Mouse (Mus musculus) liver, embryonic 13.5 days (tissue): ENCODE data around the gene Gm3336. TPM values are rescaled to one million over a fixed set of nuclear protein-coding genes. Genes with fewer than 3 reads are reported as not detected.
A peak's percentile ranks its signal among the peaks of the same experiment; 100 is the strongest.

Experiments used
- ATAC-seq: fragments of 200-750 bp; cut with Nextera tagmentation; 2 replicates; pipeline ENCODE4 v1.8.0; 2017; ENCODE audit warnings: low read depth, mild to moderate bottlenecking, moderate number of reproducible peaks, moderate library complexity
- DNase-seq: peaks from one replicate; pipeline ENCODE4 v3.0.0; 2022
- H3K27ac ChIP-seq: fragments of 300-500 bp; sonication (generic); 2 replicates; pipeline ENCODE4 v1.5.1; 2015; ENCODE audit warnings: moderate library complexity, mild to moderate bottlenecking, inconsistent platforms
- H3K27me3 ChIP-seq: fragments of 300-500 bp; sonication (generic); 2 replicates; pipeline ENCODE4 v1.6.1; 2015; ENCODE audit warnings: mild to moderate bottlenecking, inconsistent platforms
- H3K36me3 ChIP-seq: fragments of 300-500 bp; sonication (generic); 2 replicates; pipeline ENCODE4 v1.6.1; 2015; ENCODE audit warnings: mild to moderate bottlenecking, inconsistent platforms
- H3K4me1 ChIP-seq: fragments of 300-500 bp; sonication (generic); replicated peaks from 2 replicates; pipeline ENCODE4 v1.6.1; 2015; ENCODE audit warnings: inconsistent platforms
- H3K4me2 ChIP-seq: fragments of 300-500 bp; sonication (generic); 2 replicates; pipeline ENCODE4 v1.6.1; 2015; ENCODE audit warnings: inconsistent platforms, mild to moderate bottlenecking, moderate library complexity
- H3K4me3 ChIP-seq: fragments of 300-500 bp; sonication (generic); replicated peaks from 2 replicates; pipeline ENCODE4 v1.5.1; 2015; ENCODE audit warnings: mild to moderate bottlenecking, inconsistent platforms
- H3K9ac ChIP-seq: fragments of 300-500 bp; sonication (generic); 2 replicates; pipeline ENCODE4 v1.6.1; 2015; ENCODE audit warnings: mild to moderate bottlenecking, inconsistent platforms
- H3K9me3 ChIP-seq: fragments of 300-500 bp; sonication (generic); replicated peaks from 2 replicates; pipeline ENCODE4 v1.6.1; 2016; ENCODE audit warnings: inconsistent platforms
- WGBS: fragments of 180-500 bp; shearing (Covaris S2); methylation state at CpG from one replicate; pipeline ENCODE4 v1.1.7; 2015; ENCODE audit not compliant: insufficient replicate concordance; 5-methylcytosine and 5-hydroxymethylcytosine counted together
- polyA plus RNA-seq: library from polyadenylated mRNA; unstranded; fragments of >200 nt; fragmentation: Nextera tagmentation; extraction: Ambion mirVana; gene quantifications from 2 replicates; pipeline ENCODE4 v1.2.1, GENCODE M21; 2015

The Gm3336 gene
- polyA plus RNA-seq, 1 experiment from 2014 or later: not detected

DNA sequence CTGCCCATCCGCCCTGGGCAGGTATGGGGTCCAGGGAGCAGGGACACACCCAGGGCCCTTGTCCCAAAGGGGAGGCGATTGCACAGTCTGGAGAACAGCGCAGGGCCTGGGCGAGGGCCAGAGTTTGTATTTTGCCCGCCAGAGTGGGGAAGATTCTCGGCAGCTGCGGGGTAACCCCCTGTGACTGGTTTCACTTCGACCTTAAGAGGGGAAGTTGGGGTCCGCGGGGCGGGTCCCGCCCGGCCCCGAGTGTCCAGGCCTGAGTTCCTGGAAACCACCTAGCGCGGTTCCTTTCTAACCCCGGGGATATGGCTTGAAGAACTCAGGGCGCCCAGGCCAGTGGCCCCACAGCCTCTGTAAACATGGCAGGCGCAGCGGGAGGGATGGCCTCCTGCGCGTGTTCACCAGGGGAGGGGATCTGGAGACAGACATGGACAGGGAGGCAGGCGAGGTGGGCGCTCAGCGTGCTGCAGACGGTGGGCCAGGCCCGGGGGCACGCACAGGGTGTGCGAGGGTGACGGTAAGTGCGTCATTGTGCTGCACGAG is 50.0 kb downstream of the Gm3336 start:
- H3K9me3 ChIP-seq: no peaks in the 10 kb centered on the region
- H3K4me2 ChIP-seq: 0 out of 2 replicates have a peak overlapping the region, but pooled peaks have one; percentile 1
- H3K36me3 ChIP-seq: peaks cover 45% of the 10 kb centered on the region
- peak overlapping the region; percentile 5; the same call in 1 of the 2 replicates for H3K27ac ChIP-seq
- H3K4me3 ChIP-seq: no peak overlapping the region
- no peaks in the 10 kb centered on the region for H3K27me3 ChIP-seq
- no peak for DNase-seq
- H3K9ac ChIP-seq: no peak overlapping the region
- ATAC-seq: no peak
- WGBS: 88% methylated on average over 32 of the region's 32 CpGs
- H3K4me1 ChIP-seq: peaks cover 87% of the 10 kb centered on the region

DNA sequence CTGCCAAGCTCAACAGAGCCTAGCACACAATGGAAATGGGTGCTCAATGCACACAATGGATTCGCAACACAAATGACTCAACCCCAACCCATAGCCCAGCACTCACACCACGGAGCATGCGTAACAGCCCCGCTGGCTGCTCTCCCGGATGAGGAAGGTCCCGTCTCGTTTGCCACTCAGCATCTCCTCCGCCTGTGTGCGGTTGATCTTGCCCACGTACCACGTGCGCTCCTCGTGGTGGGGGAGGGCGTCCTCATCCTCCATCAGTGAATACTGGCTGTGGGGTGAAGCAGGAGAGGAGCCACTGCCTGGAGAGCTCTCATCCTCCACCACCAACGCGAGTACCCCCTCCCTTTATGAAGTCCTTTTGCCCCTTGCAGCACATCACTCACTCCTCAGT is 50.6 kb downstream of the Gm3336 start:
- 75% methylated on average over 16 of the region's 16 CpGs for WGBS
- Histone ChIP-seq H3K27me3 (no peaks in the 10 kb centered on the region), H3K4me3 (no peak overlapping the region), H3K4me2 (0 out of 2 replicates have a peak overlapping the region, but pooled peaks have one; percentile 24), H3K9ac (peak overlapping the region; percentile 29; the same call in 1 of the 2 replicates), H3K27ac (no peak overlapping the region), H3K9me3 (no peaks in the 10 kb centered on the region), H3K4me1 (peaks cover 87% of the 10 kb centered on the region), H3K36me3 (peaks cover 52% of the 10 kb centered on the region)
- ATAC-seq: no peak
- no peak for DNase-seq

DNA sequence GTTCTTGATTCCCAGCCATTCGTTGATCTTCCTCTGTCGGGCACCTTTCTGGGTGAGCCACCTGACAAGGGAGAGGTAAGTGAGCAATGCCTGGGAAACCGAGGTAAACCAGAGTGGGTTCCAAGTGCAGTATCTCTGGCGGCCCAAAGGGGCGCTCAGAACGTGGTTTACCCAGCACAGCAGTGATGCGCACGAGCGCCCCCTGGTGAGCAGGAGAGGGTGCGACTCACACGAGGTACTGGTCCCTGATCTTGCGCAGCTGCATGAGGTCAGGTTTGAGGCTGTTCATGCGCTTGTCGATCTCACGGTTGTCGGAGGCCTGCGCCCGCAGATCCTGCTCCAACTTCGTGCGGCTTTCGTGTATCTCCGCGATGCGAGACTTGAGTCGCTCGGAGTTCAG is 51.0 kb downstream of the Gm3336 start:
- peak overlapping the region; percentile 71 for H3K27ac ChIP-seq
- peak overlapping the region; percentile 38 for H3K4me2 ChIP-seq
- no peaks in the 10 kb centered on the region for H3K9me3 ChIP-seq
- WGBS: 4% methylated on average over 26 of the region's 26 CpGs
- H3K4me1 ChIP-seq: peaks cover 87% of the 10 kb centered on the region
- DNase-seq: peak; percentile 91
- H3K9ac ChIP-seq: peak overlapping the region; percentile 57
- no peak overlapping the region for H3K4me3 ChIP-seq
- H3K27me3 ChIP-seq: no peaks in the 10 kb centered on the region
- peak; percentile 72 for ATAC-seq
- H3K36me3 ChIP-seq: peaks cover 56% of the 10 kb centered on the region

DNA sequence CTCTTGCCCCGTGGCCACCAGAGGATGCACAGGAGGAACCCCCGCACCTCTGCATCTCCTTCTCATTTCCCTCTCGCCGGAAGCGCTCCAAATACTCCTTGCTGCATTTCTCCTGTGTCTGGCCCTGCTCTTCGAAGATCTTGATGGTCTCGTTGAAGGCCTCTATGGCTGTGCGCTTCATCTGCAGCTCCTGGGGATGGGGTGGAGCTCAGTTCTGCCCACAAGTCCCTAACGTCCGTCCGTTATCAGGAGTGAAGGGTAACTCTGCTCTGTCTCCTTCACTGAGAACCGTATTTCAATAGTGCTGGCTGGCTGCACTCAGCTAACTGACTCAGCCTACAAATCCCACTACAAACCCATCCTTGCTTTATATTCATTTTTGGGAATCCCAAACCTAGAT is 51.5 kb downstream of the Gm3336 start:
- Histone ChIP-seq H3K4me2 (peak overlapping the region; percentile 38), H3K4me3 (no peak overlapping the region), H3K27ac (peak overlapping the region; percentile 71), H3K36me3 (peaks cover 61% of the 10 kb centered on the region), H3K9ac (peak overlapping the region; percentile 57), H3K27me3 (no peaks in the 10 kb centered on the region), H3K9me3 (no peaks in the 10 kb centered on the region), H3K4me1 (peaks cover 87% of the 10 kb centered on the region)
- DNase-seq (no peak), ATAC-seq (peak; percentile 54)
- 28% methylated on average over 12 of the region's 12 CpGs for WGBS

DNA sequence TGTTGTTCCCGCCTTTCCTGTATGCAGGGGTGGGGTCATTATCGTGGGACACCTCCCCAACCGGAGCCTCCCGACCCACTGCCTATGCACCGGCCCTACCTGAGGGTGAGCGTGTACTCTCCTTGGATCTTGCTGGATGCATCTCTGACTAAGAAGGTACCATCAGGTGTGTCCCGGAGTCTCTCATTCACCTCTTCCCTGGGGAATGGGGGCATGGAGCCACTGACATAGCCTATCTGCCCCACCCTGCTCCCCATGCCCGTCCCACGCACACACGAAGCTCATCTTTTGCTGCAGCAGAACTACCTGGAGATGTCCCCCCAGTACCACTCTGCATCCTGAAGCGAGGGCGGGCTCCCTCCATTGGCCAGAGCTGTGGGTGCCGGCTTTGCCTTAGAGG is 52.4 kb downstream of the Gm3336 start:
- Histone ChIP-seq H3K4me2 (no peak overlapping the region), H3K9me3 (no peaks in the 10 kb centered on the region), H3K4me3 (no peak overlapping the region), H3K9ac (peak overlapping the region; percentile 57; the same call in 1 of the 2 replicates), H3K27ac (peak overlapping the region; percentile 71; the same call in 1 of the 2 replicates), H3K36me3 (peaks cover 64% of the 10 kb centered on the region), H3K4me1 (peaks cover 87% of the 10 kb centered on the region), H3K27me3 (no peaks in the 10 kb centered on the region)
- ATAC-seq (no peak), DNase-seq (no peak)
- WGBS: 79% methylated on average over 13 of the region's 13 CpGs

DNA sequence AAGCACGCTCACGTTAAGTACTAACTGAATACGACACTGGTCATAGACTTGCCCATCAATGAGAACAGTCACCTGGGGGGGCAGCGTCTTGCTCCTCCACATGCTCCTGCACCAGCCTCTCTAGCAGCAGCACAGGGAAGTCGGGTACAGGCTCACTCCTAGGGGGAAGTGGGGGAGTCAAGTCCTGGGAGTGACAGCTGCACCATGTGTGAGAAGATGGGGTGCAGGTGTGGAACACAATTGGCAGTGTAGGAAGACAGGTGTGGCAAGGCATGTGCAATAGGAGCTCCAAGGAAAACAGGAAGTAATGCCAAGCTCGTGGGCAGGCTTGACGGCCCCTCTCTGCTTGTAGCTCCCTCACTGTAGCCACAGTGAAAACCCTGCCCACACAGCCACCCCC is 52.9 kb downstream of the Gm3336 start:
- Histone ChIP-seq H3K27me3 (no peaks in the 10 kb centered on the region), H3K27ac (no peak overlapping the region), H3K4me1 (peaks cover 87% of the 10 kb centered on the region), H3K36me3 (peaks cover 64% of the 10 kb centered on the region), H3K4me2 (no peak overlapping the region), H3K9me3 (no peaks in the 10 kb centered on the region), H3K4me3 (no peak overlapping the region), H3K9ac (no peak overlapping the region)
- 74% methylated on average over 7 of the region's 7 CpGs for WGBS
- ATAC-seq (no peak), DNase-seq (no peak)

DNA sequence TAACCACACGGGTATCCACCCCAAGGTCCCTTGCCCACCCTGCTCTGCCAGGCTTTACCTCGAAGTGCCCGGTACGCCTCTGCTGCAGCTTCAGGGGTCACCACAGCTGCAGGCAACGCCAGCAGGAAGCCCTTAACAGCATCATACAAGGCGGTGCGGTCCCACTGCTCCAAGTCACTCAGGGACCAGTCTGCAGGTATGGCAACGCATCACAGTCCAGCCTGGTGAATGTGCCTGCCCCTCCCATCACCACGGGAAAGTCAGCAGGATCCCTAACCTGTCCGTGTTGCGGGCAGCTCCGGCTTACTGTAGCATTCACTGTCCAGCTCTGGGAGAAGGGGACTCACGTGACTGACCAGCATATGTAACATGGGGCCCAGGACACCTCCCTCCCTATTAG is 53.7 kb downstream of the Gm3336 start:
- no peak overlapping the region for H3K4me3 ChIP-seq
- DNase-seq: no peak

More for the DNA sequence above, 53.7 kb downstream of the Gm3336 start:
- Histone ChIP-seq H3K27ac (no peak overlapping the region), H3K4me1 (peaks cover 80% of the 10 kb centered on the region), H3K9me3 (no peaks in the 10 kb centered on the region), H3K9ac (no peak overlapping the region), H3K4me2 (no peak overlapping the region), H3K27me3 (no peaks in the 10 kb centered on the region), H3K36me3 (peaks cover 64% of the 10 kb centered on the region)
- 85% methylated on average over 13 of the region's 13 CpGs for WGBS
- no peak for ATAC-seq

Other genes with a start within 250 kb of the Gm3336 start
- 6.7 and 7.0 TPM in 2 replicates for gene Klhl26, start 241.6 kb upstream of the Gm3336 start, polyA plus RNA-seq
- gene Tmem59l, start 231.2 kb upstream of the Gm3336 start, polyA plus RNA-seq: 0.14 and 0.33 TPM in 2 replicates
- 3.2 and 3.6 TPM in 2 replicates for gene Crlf1, start 225.4 kb upstream of the Gm3336 start, polyA plus RNA-seq
- gene Rex1bd, start 211.8 kb upstream of the Gm3336 start, polyA plus RNA-seq: 81.2 and 82.3 TPM in 2 replicates
- gene Uba52, start 207.7 kb upstream of the Gm3336 start, polyA plus RNA-seq: 736 and 758 TPM in 2 replicates
- gene Fkbp8, start 190.8 kb upstream of the Gm3336 start, polyA plus RNA-seq: 177 and 182 TPM in 2 replicates
- gene Kxd1, start 190.6 kb upstream of the Gm3336 start, polyA plus RNA-seq: 36.2 TPM in 2 replicates
- 9.7 and 10.5 TPM in 2 replicates for gene Ell, start 179.1 kb upstream of the Gm3336 start, polyA plus RNA-seq
- gene Isyna1, start 124.2 kb upstream of the Gm3336 start, polyA plus RNA-seq: 82.8 and 84.9 TPM in 2 replicates
- 54.2 and 62.4 TPM in 2 replicates for gene Ssbp4, start 109.7 kb upstream of the Gm3336 start, polyA plus RNA-seq
- 5.4 and 5.6 TPM in 2 replicates for gene Lrrc25, start 102.4 kb upstream of the Gm3336 start, polyA plus RNA-seq
- gene Gdf15, start 86.1 kb upstream of the Gm3336 start, polyA plus RNA-seq: 3.9 and 4.1 TPM in 2 replicates
- 17.9 and 19.5 TPM in 2 replicates for gene Pgpep1, start 58.2 kb upstream of the Gm3336 start, polyA plus RNA-seq
- 185 and 200 TPM in 2 replicates for gene Lsm4, start 45.3 kb upstream of the Gm3336 start, polyA plus RNA-seq
- gene Jund, start 19.6 kb upstream of the Gm3336 start, polyA plus RNA-seq: 17.9 and 22.0 TPM in 2 replicates
- gene Iqcn, start 15.1 kb upstream of the Gm3336 start, polyA plus RNA-seq: not detected in 2 replicates
- gene Pde4c, start 5.2 kb downstream of the Gm3336 start, polyA plus RNA-seq: 0.40 and 0.43 TPM in 2 replicates
- 2.7 and 3.9 TPM in 2 replicates for gene Rab3a, start 36.1 kb downstream of the Gm3336 start, polyA plus RNA-seq
- gene Mpv17l2, start 42.4 kb downstream of the Gm3336 start, polyA plus RNA-seq: 45.6 and 50.4 TPM in 2 replicates
- gene Pik3r2, start 58.2 kb downstream of the Gm3336 start, polyA plus RNA-seq: 18.0 and 18.2 TPM in 2 replicates
- gene Mast3, start 86.5 kb downstream of the Gm3336 start, polyA plus RNA-seq: 4.9 and 6.2 TPM in 2 replicates
- gene Il12rb1, start 89.9 kb downstream of the Gm3336 start, polyA plus RNA-seq: 0.20 and 0.21 TPM in 2 replicates
- 11.7 and 12.6 TPM in 2 replicates for gene Arrdc2, start 121.2 kb downstream of the Gm3336 start, polyA plus RNA-seq
- gene Kcnn1, start 144.7 kb downstream of the Gm3336 start, polyA plus RNA-seq: 0.29 and 0.44 TPM in 2 replicates
- 70.9 and 76.5 TPM in 2 replicates for gene Ccdc124, start 155.4 kb downstream of the Gm3336 start, polyA plus RNA-seq
- 0.03 TPM in 2 replicates for gene Slc5a5, start 174.2 kb downstream of the Gm3336 start, polyA plus RNA-seq
- gene Rpl18a, start 178.9 kb downstream of the Gm3336 start, polyA plus RNA-seq: 2,606 and 3,100 TPM in 2 replicates
- gene Map1s, start 187.4 kb downstream of the Gm3336 start, polyA plus RNA-seq: 17.7 and 19.0 TPM in 2 replicates